Mouse (Mus musculus): Measurements from ENCODE around the gene Pbx4. TPM values are rescaled to one million over a fixed set of nuclear protein-coding genes. Genes with fewer than 3 reads are reported as not detected.

Gene Pbx4
- polyA plus RNA-seq, 1 experiment, result not detected

DNA sequence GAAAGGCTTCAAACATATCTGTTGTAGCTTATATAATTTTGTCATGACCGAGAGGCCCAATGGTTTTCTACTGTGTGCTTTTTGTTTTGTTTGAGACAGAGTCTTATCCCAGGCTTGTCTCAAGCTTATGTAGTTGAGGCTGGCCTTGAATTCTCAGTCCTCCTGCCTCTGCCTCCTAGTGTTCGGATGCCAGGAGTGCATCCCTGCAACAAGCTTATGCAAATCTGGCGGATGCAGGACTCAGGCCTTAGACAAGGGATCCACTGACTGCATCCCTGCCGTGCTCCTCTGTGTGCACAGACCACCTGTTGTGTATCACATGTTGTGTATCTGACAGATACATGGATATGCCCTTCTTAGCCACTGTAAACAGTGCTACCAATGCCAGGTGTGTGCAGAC lies 28.5 kb downstream of the Pbx4 start:
- no peak overlapping the region for H3K4me3 ChIP-seq (ENCODE audit: insufficient read depth, low read depth, low read length)
- WGBS, result 69% methylated on average over 4 of the region's 4 CpGs
- TF ChIP-seq POLR2A (IDR thresholded peaks at IDR 0.05; ENCODE audit: insufficient read depth, low read depth, low read length), result no peak
- no peak for TF ChIP-seq CTCF (IDR thresholded peaks at IDR 0.05; ENCODE audit: insufficient read depth, low read depth, low read length)
- no peak overlapping the region for H3K27ac ChIP-seq (ENCODE audit: insufficient read depth, low read depth, low read length)
- peaks cover 3% of the 10 kb centered on the region; the same call in 1 of the 2 replicates for H3K4me1 ChIP-seq (ENCODE audit: control insufficient read depth, insufficient read depth, low read length)

DNA sequence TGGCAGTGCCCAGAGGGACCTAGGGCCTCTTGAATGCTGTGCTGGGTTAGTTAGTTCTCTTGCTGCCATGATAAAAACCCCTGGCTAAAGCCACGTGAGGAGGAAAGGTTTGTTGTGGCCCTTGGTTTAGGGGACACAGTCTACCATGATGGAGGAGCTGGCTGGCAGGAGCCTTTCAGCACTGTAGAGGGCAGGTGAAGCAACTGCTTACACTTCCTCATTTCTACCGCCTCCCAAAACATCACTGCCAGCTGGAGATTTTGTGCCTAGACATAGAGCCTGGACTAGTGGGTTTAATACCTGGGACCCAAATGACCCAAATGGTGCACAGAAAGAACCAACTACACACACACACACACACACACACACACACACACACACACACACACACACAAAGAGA lies 29.0 kb downstream of the Pbx4 start:
- no peak for TF ChIP-seq POLR2A (IDR thresholded peaks at IDR 0.05; ENCODE audit: insufficient read depth, low read depth, low read length)
- no peak for TF ChIP-seq CTCF (IDR thresholded peaks at IDR 0.05; ENCODE audit: insufficient read depth, low read depth, low read length)
- H3K4me3 ChIP-seq (ENCODE audit: insufficient read depth, low read depth, low read length), result no peak overlapping the region
- no peak overlapping the region for H3K27ac ChIP-seq (ENCODE audit: insufficient read depth, low read depth, low read length)
- 84% methylated on average over 2 of the region's 2 CpGs for WGBS
- peaks cover 3% of the 10 kb centered on the region; the same call in 1 of the 2 replicates for H3K4me1 ChIP-seq (ENCODE audit: control insufficient read depth, insufficient read depth, low read length)

DNA sequence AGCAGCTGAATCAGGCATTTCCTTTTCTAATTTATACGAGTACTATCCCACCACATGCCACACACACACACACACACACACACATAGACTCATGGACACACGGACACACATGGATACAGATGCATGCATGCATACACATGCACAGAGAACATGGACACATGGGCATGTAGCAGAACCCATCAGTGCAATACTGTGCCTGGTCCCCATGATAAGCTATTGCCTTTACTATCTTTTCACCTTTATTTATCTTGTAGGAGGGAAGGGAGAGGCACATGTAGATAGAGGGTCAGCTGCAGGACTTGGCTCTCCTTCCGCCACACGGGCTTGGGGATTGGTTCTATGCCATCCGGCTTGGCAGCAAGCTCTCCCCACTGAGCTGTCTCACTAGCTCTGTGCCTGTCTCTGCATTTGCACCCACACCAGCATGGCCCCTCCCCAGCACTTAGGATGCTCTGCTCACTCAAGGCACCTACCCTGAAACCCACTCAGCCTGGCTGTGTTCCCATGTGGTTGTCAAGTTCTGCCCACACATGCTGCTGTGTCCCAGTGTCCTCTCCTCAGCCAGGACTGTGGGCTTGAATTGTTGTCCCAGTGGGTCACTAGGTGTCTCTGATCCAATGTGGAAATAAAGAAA lies 31.2 kb downstream of the Pbx4 start:
- no peak overlapping the region for H3K4me3 ChIP-seq (ENCODE audit: insufficient read depth, low read depth, low read length)
- TF ChIP-seq POLR2A (IDR thresholded peaks at IDR 0.05; ENCODE audit: insufficient read depth, low read depth, low read length) (no peak), CTCF (IDR thresholded peaks at IDR 0.05; ENCODE audit: insufficient read depth, low read depth, low read length) (no peak)
- H3K4me1 ChIP-seq (ENCODE audit: control insufficient read depth, insufficient read depth, low read length), result peaks cover 3% of the 10 kb centered on the region; the same call in 1 of the 2 replicates
- WGBS, result 72% methylated on average over 5 of the region's 5 CpGs
- no peak overlapping the region for H3K27ac ChIP-seq (ENCODE audit: insufficient read depth, low read depth, low read length)

DNA sequence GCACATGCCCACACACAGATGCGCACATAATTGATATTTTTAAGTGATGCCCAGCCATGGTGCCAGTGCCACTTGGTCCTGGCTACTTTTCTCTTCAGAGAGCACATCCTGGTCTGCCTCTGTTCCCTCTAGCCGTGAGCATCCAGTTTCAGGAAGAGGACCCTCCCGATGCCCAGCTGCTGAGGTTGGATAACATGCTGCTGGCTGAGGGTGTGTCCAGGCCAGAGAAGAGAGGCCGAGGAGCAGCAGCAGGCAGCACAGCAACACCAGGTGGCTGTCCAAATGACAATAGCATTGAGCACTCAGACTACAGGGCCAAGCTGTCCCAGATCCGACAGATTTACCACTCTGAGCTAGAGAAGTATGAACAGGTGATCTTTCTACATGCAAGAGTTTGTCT lies 31.9 kb downstream of the Pbx4 start:
- Histone ChIP-seq H3K4me1 (ENCODE audit: control insufficient read depth, insufficient read depth, low read length) (peaks cover 3% of the 10 kb centered on the region; the same call in 1 of the 2 replicates), H3K4me3 (ENCODE audit: insufficient read depth, low read depth, low read length) (no peak overlapping the region), H3K27ac (ENCODE audit: insufficient read depth, low read depth, low read length) (no peak overlapping the region)
- TF ChIP-seq CTCF (IDR thresholded peaks at IDR 0.05; ENCODE audit: insufficient read depth, low read depth, low read length) (no peak), POLR2A (IDR thresholded peaks at IDR 0.05; ENCODE audit: insufficient read depth, low read depth, low read length) (no peak)
- WGBS, result 75% methylated on average over 5 of the region's 5 CpGs

DNA sequence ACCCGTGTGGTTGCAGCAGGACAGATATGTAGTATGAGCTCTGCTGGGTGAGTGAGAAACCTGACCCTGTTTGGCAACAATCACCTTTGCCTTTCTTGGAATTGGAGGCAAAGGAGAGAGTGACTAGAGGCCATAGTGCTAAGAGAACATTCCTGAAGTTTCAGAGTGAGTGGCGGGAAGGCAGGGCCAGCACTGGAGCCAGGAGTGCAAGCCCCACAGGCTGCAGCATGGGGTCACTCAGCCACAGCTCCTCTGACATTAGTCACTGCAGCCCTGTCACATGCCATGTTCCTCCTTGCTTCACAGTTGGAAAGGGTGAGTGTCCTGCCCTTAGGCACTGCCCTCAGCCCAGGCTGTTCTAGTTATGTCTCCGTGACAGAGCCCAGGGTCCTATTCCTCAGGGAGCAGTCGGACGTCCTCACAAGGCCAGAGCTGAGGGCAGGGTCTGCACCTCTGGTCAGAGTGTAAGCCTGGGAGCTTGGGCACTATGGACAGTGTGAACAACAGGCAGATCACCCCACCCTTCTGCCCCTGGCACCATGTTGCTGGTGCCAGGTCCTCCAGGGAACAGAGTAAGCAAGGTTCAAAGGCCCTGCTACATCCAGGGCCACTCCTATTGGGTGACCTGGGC lies 35.5 kb downstream of the Pbx4 start:
- no peak overlapping the region for H3K27ac ChIP-seq (ENCODE audit: insufficient read depth, low read depth, low read length)
- peaks cover 3% of the 10 kb centered on the region; the same call in 1 of the 2 replicates for H3K4me1 ChIP-seq (ENCODE audit: control insufficient read depth, insufficient read depth, low read length)
- H3K4me3 ChIP-seq (ENCODE audit: insufficient read depth, low read depth, low read length), result no peak overlapping the region
- WGBS, result 84% methylated on average over 5 of the region's 5 CpGs
- no peak for TF ChIP-seq CTCF (IDR thresholded peaks at IDR 0.05; ENCODE audit: insufficient read depth, low read depth, low read length)
- TF ChIP-seq POLR2A (IDR thresholded peaks at IDR 0.05; ENCODE audit: insufficient read depth, low read depth, low read length), result no peak

DNA sequence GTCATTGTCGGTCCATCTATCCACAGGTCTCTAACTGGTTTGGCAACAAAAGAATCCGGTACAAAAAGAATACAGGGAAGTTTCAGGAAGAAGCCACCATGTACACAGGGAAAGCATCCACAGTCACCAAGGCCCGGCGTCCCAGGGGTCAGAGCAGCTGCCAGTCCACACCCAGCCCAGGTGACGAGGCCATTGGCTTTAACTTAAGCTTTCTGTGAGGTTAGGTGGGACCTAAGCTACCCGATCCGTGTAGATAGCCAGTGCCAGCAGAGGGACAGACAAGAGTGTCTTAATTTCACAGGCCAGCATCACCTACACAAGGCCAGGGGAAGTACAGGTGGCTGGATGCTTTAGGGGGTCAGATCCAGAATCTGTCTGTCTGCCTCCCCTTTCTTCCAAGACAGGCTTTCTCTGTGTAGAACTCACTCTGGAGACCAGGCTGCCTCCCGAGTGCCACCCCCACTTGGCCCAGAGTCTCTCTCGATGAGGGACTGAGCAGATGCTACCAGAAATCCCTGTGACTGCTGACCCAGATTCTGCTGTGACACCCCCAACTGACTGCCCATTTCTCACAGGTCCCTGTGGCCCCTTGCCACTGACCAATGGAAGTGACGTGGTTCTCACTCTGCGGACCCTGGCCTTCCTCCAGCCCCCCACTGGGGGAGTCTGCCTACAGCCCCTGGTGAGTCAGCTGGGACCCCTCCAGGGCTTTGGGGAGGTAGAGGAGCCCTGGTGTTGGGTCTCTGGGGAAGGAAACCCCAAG lies 37.9 kb downstream of the Pbx4 start:
- 83% methylated on average over 11 of the region's 11 CpGs for WGBS
- no peak overlapping the region for H3K4me3 ChIP-seq (ENCODE audit: insufficient read depth, low read depth, low read length)
- H3K4me1 ChIP-seq (ENCODE audit: control insufficient read depth, insufficient read depth, low read length), result no peaks in the 10 kb centered on the region
- H3K27ac ChIP-seq (ENCODE audit: insufficient read depth, low read depth, low read length), result no peak overlapping the region
- TF ChIP-seq CTCF (IDR thresholded peaks at IDR 0.05; ENCODE audit: insufficient read depth, low read depth, low read length) (no peak), POLR2A (IDR thresholded peaks at IDR 0.05; ENCODE audit: insufficient read depth, low read depth, low read length) (no peak)

DNA sequence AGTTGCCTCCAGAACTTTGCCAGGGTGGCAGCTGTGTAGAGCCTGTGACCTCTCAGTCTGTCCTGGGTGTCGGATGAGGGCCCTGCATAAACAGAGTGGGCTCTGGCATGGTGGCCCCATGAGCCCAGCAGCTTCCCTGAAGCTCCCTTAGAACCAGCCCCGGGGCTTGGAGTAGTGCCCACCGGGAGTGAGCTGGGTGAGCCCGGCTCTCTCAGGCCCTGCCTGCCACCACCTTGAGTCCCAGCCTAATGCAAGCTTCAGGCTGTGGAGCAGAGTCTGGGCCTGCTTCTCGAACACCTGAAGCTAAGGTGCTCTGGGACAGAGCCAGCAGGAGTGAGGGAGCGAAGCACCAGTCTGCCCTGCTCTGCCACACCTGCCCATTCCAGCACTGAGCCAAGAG lies 38.6 kb downstream of the Pbx4 start:
- WGBS, result 86% methylated on average over 6 of the region's 6 CpGs
- Histone ChIP-seq H3K4me1 (ENCODE audit: control insufficient read depth, insufficient read depth, low read length) (no peaks in the 10 kb centered on the region), H3K4me3 (ENCODE audit: insufficient read depth, low read depth, low read length) (no peak overlapping the region), H3K27ac (ENCODE audit: insufficient read depth, low read depth, low read length) (no peak overlapping the region)
- TF ChIP-seq CTCF (IDR thresholded peaks at IDR 0.05; ENCODE audit: insufficient read depth, low read depth, low read length), result no peak
- no peak for TF ChIP-seq POLR2A (IDR thresholded peaks at IDR 0.05; ENCODE audit: insufficient read depth, low read depth, low read length)

DNA sequence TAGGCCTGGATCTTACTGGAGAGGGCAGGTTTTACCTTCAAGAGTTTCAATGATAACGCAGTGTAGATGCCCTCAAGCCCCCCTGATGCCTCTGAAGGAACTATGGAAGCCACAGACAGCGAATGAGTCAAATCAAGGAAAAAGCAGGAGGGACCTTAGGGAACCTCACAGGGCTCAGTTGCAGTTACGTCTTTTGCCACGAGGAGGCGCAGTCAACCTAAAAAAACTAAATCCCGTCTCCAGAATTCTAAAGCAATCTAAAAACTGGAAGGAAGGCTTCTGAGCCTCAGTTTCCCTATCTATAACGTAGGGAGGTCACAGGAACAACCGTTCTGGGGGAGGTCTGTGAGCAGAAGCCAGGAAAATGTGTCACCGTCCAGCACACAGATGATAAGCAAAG lies 41.9 kb downstream of the Pbx4 start:
- TF ChIP-seq CTCF (IDR thresholded peaks at IDR 0.05; ENCODE audit: insufficient read depth, low read depth, low read length) (no peak), POLR2A (IDR thresholded peaks at IDR 0.05; ENCODE audit: insufficient read depth, low read depth, low read length) (no peak)
- Histone ChIP-seq H3K4me1 (ENCODE audit: control insufficient read depth, insufficient read depth, low read length) (no peaks in the 10 kb centered on the region), H3K4me3 (ENCODE audit: insufficient read depth, low read depth, low read length) (no peak overlapping the region), H3K27ac (ENCODE audit: insufficient read depth, low read depth, low read length) (no peak overlapping the region)
- WGBS, result 11% methylated on average over 9 of the region's 9 CpGs

DNA sequence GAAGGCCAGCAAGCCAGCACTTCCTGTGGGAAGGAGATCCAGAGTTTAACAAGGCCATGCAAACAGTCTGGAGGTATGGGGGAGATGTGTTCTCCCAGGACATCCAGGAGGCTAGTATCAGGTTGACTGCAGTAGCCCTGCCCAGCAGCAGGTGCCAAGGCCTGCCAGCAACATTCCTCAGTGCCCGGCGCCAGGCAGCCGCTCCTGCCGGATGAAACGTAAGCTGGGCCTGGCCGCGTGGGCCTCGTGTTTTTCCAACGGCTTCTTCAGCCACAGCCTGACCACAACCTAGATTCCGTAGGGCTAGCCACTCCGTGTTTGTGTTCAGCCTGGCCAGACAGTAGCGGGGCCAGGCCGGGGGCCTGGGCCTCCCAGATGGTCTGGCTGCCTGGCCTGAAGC lies 42.4 kb downstream of the Pbx4 start:
- 0 out of 2 replicates have a peak, but pooled peaks cover 2% of the 10 kb centered on the region for H3K4me1 ChIP-seq (ENCODE audit: control insufficient read depth, insufficient read depth, low read length)
- no peak overlapping the region for H3K4me3 ChIP-seq (ENCODE audit: insufficient read depth, low read depth, low read length)
- H3K27ac ChIP-seq (ENCODE audit: insufficient read depth, low read depth, low read length), result no peak overlapping the region
- WGBS, result 84% methylated on average over 13 of the region's 13 CpGs
- no peak for TF ChIP-seq POLR2A (IDR thresholded peaks at IDR 0.05; ENCODE audit: insufficient read depth, low read depth, low read length)
- TF ChIP-seq CTCF (IDR thresholded peaks at IDR 0.05; ENCODE audit: insufficient read depth, low read depth, low read length), result no peak

Measured in olfactory bulb, adult 2 months (tissue).